Mouse (Mus musculus) heart, embryonic 10.5 days (tissue): ENCODE results near the gene Nt5c3b. TPM values are rescaled to one million over a fixed set of nuclear protein-coding genes. Genes with fewer than 3 reads are reported as not detected.
A peak's percentile ranks its signal among the peaks of the same experiment; 100 is the strongest.

Experiments
- DNase-seq: peaks from one replicate; pipeline ENCODE4 v3.0.0-alpha.2; 2017; ENCODE audit warnings: low spot score
- H3K27ac ChIP-seq: fragments of 300-500 bp; sonication (generic); 2 replicates; pipeline ENCODE4 v1.5.1; 2016; ENCODE audit warnings: mild to moderate bottlenecking
- H3K27me3 ChIP-seq: fragments of 300-500 bp; sonication (generic); 2 replicates; pipeline ENCODE4 v1.6.1; 2016; ENCODE audit warnings: mild to moderate bottlenecking; ENCODE audit not compliant: poor library complexity, insufficient read depth, severe bottlenecking
- H3K36me3 ChIP-seq: fragments of 300-500 bp; sonication (generic); 2 replicates; pipeline ENCODE4 v1.6.1; 2016; ENCODE audit warnings: mild to moderate bottlenecking, moderate library complexity
- H3K4me1 ChIP-seq: fragments of 300-500 bp; sonication (generic); 2 replicates; pipeline ENCODE4 v1.6.1; 2016; ENCODE audit warnings: mild to moderate bottlenecking
- H3K4me3 ChIP-seq: fragments of 300-500 bp; sonication (generic); 2 replicates; pipeline ENCODE4 v1.5.1; 2016; ENCODE audit warnings: mild to moderate bottlenecking, moderate library complexity
- H3K9me3 ChIP-seq: fragments of 300-500 bp; sonication (generic); 2 replicates; pipeline ENCODE4 v1.6.1; 2016; ENCODE audit warnings: mild to moderate bottlenecking, moderate library complexity
- WGBS: fragments of 180-500 bp; shearing (Covaris S2); methylation state at CpG from one replicate; pipeline ENCODE4 v1.1.7; 2016; 5-methylcytosine and 5-hydroxymethylcytosine counted together
- polyA plus RNA-seq: library from polyadenylated mRNA; unstranded; fragments of >200 nt; fragmentation: Nextera tagmentation; extraction: Ambion mirVana; gene quantifications from 2 replicates; pipeline ENCODE4 v1.2.1, GENCODE M21; 2016

Gene Nt5c3b
- polyA plus RNA-seq, 1 experiment from 2014 or later, result 128 TPM

DNA sequence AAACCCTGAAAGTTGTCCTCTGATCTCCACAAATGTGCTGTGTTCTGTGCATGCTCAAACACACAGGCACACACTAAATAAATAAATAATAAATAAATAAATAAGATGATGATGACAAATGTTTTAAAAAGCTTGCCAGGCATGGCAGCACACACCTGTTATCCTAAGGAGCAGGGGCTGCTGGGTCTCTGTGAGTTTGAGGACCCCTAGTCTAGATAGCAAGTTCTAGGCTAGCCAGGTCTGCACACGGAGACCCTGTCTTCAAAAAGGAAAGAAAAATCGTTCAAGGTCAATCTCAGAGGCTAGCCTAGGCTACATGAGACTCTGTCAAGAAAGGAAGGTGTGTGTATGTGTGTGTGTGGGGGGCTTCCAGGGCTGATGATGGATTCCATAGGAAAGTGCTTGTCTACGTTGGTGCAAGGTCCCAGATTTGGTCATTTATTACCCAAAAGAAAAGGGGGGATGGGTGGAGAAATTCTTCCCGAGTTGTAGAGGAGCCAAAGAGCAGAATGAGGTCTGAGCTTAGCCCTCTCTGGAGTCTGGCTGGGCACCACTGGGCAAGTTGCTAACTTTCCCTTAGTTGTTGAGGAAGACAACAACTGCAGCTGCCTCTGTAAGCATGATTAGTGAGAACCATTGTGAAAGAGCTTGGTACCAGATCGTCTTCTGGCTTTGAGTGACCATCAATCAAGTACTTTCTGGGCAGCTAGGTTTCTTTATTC is 47.1 kb downstream of the Nt5c3b start:
- Histone ChIP-seq H3K4me1 (peaks cover 90% of the 10 kb centered on the region), H3K9me3 (no peaks in the 10 kb centered on the region), H3K4me3 (peak overlapping the region; percentile 87), H3K27ac (peak overlapping the region; percentile 92), H3K36me3 (peaks cover 16% of the 10 kb centered on the region), H3K27me3 (no peaks in the 10 kb centered on the region)
- WGBS, result 62% methylated on average over 5 of the region's 5 CpGs
- no peak for DNase-seq

DNA sequence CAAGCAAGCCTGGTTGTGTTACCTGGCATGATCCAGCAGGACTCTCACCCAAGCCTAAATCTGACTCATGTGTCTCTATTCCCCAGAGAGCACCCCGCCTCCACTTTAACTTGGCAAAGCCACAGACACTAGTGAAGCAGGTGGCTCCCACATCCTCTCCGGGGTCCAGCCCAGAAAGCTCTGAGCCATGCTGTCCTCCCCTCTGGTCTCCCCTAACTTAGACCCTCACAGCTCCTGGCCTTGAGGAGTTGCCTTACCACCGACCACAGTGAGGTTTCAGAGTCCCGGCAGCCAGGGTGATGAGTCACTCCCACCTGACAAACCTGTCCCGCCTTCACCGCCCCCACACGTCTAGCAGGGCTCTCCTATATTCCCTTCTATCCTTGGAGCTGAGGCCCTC is 47.9 kb downstream of the Nt5c3b start:
- 59% methylated on average over 7 of the region's 7 CpGs for WGBS
- H3K4me3 ChIP-seq, result no peak overlapping the region
- no peaks in the 10 kb centered on the region for H3K27me3 ChIP-seq
- peak overlapping the region; percentile 31; the same call in 1 of the 2 replicates for H3K27ac ChIP-seq
- peaks cover 16% of the 10 kb centered on the region for H3K36me3 ChIP-seq
- DNase-seq, result no peak
- H3K4me1 ChIP-seq, result peaks cover 93% of the 10 kb centered on the region
- H3K9me3 ChIP-seq, result no peaks in the 10 kb centered on the region

DNA sequence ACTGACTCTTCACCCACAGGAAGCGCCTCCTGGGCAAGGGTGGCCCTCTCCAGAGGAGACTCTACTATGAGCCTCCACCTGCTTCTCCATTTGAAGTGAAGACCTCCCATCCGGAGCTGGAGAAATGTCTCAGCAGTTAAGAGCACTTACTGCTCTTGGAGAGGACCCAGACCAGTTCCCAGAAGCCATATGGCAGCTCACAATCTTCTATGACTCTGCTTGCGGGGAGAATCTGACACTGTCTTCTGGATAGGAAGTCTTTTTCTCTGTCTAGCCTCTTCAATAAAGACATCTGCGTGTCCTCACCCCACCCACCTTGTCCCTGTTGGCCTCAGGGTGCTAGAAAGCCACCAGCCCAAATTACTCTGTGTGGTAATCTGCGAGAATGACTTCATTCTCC is 48.6 kb downstream of the Nt5c3b start:
- H3K9me3 ChIP-seq, result no peaks in the 10 kb centered on the region
- peak overlapping the region; percentile 31; the same call in 1 of the 2 replicates for H3K27ac ChIP-seq
- DNase-seq, result no peak
- peaks cover 96% of the 10 kb centered on the region for H3K4me1 ChIP-seq
- 0 out of 2 replicates have a peak overlapping the region, but pooled peaks have one; percentile 1 for H3K4me3 ChIP-seq
- no peaks in the 10 kb centered on the region for H3K27me3 ChIP-seq
- 77% methylated on average over 5 of the region's 5 CpGs for WGBS
- H3K36me3 ChIP-seq, result peaks cover 16% of the 10 kb centered on the region

DNA sequence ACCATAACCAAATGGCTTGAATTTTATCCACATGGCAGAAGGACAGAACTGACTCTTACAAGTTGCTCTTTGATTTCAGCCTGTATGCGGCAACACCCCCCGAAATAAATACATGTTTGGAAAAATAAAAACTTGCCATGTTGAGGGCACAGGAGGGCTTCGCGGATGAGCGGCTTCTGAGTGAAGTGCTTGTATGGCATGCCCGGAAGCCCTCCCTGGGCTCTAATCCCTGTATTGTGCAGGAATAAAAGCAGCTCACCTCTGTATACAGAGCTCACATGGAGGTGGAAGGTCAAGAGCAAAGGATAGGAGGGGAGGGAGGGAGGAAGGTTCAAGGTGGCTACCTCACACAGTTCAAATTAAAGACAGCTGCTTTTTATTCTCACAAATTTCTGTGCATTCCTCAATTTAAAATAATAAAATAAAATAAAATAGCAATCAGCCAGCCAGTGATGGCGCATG is 49.7 kb downstream of the Nt5c3b start:
- Histone ChIP-seq H3K4me1 (peaks cover 96% of the 10 kb centered on the region), H3K4me3 (no peak overlapping the region), H3K27ac (no peak overlapping the region), H3K27me3 (no peaks in the 10 kb centered on the region), H3K9me3 (no peaks in the 10 kb centered on the region), H3K36me3 (peaks cover 16% of the 10 kb centered on the region)
- DNase-seq, result no peak
- WGBS, result 91% methylated on average over 7 of the region's 7 CpGs

DNA sequence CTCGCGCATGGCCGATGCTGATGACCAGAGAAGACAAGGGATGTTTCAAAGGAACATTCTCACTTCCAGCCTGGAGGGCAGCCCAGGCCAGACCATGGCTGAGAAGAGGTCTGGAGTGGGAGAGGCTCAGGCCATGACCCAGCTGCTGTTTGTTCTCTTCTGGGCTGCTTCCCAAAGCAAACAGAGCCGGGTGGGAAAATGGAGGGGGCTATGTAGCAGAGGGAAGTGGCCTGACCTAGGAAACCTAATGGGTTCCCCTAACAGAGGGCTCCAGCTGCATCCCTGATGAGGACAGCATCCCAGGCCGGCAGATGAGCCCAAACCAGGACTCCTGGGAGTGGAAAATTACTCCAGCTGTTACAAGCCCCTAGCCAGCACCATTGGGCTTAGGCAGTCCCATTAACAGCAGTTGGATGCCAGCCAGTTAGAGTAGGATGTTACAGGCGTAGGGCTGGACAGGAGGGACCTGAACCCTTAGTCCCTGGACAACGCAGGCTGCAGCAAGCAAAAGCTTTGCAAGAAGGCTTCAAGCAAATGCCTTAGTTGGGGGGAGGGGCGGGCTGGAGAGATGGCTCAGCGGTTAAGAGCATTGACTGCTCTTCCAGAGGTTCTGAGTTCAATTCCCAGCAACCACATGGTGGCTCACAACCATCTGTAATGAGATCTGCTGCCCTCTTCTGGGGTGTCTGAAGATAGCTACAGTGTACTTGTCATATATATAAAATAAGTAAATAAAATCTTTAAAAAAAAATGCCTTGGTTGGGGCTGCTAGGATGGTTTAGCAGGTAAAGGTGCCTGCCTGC is 50.3 kb downstream of the Nt5c3b start:
- Histone ChIP-seq H3K4me3 (peak overlapping the region; percentile 8), H3K9me3 (no peaks in the 10 kb centered on the region), H3K4me1 (peaks cover 98% of the 10 kb centered on the region), H3K27ac (peak overlapping the region; percentile 85), H3K36me3 (peaks cover 20% of the 10 kb centered on the region), H3K27me3 (no peaks in the 10 kb centered on the region)
- no peak for DNase-seq
- 57% methylated on average over 9 of the region's 9 CpGs for WGBS

DNA sequence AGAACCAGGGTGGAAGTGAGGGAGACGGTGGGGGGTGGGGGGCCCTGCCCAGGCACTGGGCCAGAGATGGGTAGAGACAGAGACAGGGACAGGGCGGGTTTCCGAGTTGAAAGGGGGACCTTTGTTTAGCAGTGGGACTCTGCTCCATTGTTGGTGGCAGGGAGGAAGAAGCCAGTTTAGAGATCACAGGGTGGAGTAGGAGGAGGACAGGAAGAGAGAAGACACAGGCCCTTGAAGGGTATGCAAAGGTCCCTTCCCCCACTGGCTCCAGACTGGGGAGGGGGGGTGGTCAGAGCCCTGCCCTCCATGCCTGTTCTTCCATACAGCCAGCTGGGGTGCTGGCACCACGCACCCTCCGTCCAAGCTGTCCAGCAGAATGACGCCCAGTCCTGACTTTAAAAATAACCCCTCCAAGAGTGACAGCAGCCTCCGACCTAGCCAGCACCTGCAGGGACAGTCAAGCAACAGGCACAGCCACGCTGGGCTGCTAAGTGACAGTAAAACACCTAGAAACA is 51.6 kb downstream of the Nt5c3b start:
- peaks cover 33% of the 10 kb centered on the region for H3K36me3 ChIP-seq
- H3K9me3 ChIP-seq, result no peaks in the 10 kb centered on the region
- H3K27me3 ChIP-seq, result no peaks in the 10 kb centered on the region
- H3K27ac ChIP-seq, result peak overlapping the region; percentile 85
- peak overlapping the region; percentile 8 for H3K4me3 ChIP-seq
- 22% methylated on average over 8 of the region's 8 CpGs for WGBS
- H3K4me1 ChIP-seq, result peaks cover 92% of the 10 kb centered on the region
- no peak for DNase-seq

DNA sequence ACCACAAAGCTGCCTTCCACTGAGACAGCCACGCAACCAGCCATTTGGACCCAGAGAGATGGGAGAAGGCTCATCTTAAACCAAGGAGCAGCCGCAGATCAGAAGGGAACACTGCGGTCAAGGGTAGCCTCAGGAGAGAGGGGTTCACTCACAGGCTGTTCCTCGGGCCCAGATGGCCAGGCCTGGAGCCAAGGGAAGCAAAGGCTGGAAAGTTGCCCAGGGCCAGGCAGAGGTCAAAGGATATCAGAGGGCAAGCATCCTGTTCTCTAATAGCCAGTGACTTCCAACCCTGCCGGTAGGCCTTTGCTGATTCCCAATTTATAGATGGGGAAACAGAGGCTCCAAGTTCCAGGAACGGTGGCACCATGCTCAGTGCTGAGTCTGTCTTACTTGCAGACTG is 53.0 kb downstream of the Nt5c3b start:
- peak overlapping the region; percentile 29 for H3K4me3 ChIP-seq
- no peaks in the 10 kb centered on the region for H3K27me3 ChIP-seq
- peak overlapping the region; percentile 85 for H3K27ac ChIP-seq
- no peaks in the 10 kb centered on the region for H3K9me3 ChIP-seq
- H3K36me3 ChIP-seq, result peaks cover 42% of the 10 kb centered on the region
- no peak for DNase-seq
- peaks cover 80% of the 10 kb centered on the region for H3K4me1 ChIP-seq
- WGBS, result 53% methylated on average over 6 of the region's 6 CpGs

DNA sequence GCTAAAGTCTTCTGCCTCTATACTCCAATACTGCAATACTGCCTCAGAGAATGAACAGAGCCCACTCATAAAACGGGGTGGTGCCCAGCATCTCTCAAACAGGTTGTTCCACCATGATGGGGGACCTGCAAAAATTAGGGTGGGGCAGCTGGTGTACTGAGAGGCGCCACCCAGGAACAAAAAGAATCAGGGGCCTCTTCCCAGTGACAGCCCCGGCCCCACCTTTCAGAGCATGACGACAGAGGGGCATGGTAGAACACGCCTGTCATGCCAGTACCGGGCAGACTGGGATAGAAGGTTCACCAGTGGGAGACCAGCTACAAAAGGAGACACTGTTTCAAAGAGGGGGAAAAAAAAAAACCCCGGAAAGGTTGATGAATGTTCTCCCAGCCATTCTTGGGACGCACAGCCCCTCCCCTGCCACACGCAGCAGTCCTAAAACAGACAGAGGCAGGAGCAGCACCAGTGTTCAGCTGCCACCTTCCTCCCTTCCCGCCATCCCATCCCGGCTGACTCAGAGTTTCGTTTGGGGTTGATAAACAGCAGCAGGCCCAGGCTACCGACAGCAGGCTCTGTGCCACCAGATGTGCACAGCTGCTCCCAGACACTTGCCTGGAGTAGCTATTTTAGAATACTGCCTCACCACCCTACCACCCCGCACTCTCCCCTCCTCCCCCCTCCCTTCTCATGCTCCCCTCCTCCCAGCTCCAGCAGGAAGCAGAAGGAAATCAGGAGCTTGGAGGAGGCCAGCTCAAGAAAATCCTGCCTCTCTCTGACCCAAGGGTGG is 53.8 kb downstream of the Nt5c3b start:
- peak; percentile 92 for DNase-seq
- Histone ChIP-seq H3K36me3 (peaks cover 44% of the 10 kb centered on the region), H3K27ac (peak overlapping the region; percentile 85), H3K9me3 (no peaks in the 10 kb centered on the region), H3K4me1 (peaks cover 72% of the 10 kb centered on the region), H3K4me3 (peak overlapping the region; percentile 29), H3K27me3 (no peaks in the 10 kb centered on the region)
- 36% methylated on average over 14 of the region's 14 CpGs for WGBS

DNA sequence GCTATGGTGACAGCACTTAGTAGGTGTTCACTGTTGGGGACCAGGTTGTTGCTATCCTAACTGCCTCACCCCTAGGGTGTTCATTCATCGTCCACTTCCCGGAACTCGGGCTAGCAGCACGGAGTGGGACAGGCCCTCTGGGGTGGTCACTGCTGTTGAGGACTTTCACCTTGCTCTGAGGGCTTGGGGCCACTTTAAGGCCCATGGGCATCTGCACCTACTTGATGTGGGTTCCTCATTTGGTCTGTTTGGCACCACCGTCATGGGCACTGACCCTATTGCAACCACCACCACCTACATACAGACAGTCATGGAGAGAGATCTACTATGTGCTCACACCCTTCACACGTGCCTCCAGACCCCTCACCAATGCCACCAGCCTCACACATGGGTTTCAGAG is 54.5 kb downstream of the Nt5c3b start:
- H3K27me3 ChIP-seq, result no peaks in the 10 kb centered on the region
- peaks cover 66% of the 10 kb centered on the region for H3K4me1 ChIP-seq
- H3K36me3 ChIP-seq, result peaks cover 46% of the 10 kb centered on the region
- 87% methylated on average over 6 of the region's 6 CpGs for WGBS
- H3K27ac ChIP-seq, result peak overlapping the region; percentile 85; the same call in 1 of the 2 replicates
- H3K4me3 ChIP-seq, result no peak overlapping the region
- no peak for DNase-seq
- no peaks in the 10 kb centered on the region for H3K9me3 ChIP-seq

DNA sequence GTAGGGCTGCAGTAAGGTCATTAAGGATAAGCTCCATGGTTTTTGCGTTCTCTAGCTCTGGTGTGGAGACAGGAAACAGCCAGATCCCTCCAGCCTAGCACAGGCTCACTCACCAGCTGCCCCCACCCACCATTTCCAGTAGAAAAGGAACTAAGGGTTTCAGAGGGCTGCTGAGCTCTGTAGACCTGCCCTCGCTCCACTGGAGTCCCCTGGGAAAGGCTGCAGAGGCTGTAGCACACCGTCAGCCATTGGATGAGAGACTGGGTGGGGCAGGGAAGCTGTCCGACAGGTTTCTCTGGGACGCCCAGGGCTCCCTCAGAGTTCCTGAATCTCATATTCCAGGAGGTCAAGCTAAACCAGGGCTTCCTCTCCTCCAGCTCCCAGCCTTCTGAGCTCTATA is 55.0 kb downstream of the Nt5c3b start:
- Histone ChIP-seq H3K27ac (peak overlapping the region; percentile 85), H3K9me3 (no peaks in the 10 kb centered on the region), H3K36me3 (peaks cover 52% of the 10 kb centered on the region), H3K27me3 (no peaks in the 10 kb centered on the region), H3K4me1 (peaks cover 61% of the 10 kb centered on the region), H3K4me3 (no peak overlapping the region)
- no peak for DNase-seq
- 51% methylated on average over 5 of the region's 5 CpGs for WGBS

DNA sequence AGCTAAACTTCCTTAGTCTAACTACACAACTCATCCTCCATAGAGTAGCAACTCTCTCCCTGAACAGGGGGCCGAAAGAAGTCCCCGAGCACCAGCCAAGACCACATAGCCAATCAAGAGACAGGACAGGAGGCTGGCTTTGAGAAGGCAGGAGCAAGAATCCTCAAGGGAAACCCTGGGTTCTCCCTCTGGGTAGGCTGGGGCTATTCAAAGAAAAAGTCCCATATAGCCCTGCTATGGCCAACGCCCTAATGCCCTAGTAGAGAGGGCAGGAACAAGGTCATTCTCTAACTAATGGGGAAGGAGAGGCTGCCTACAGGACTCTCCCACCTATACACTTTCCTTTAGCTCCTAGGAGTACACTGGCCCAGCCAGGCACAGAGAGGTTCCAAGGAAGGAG is 56.6 kb downstream of the Nt5c3b start:
- no peaks in the 10 kb centered on the region for H3K9me3 ChIP-seq
- peak overlapping the region; percentile 13; the same call in 1 of the 2 replicates for H3K27ac ChIP-seq
- WGBS, result 85% methylated on average over 3 of the region's 3 CpGs
- no peak for DNase-seq
- H3K4me3 ChIP-seq, result no peak overlapping the region
- H3K4me1 ChIP-seq, result peaks cover 46% of the 10 kb centered on the region
- H3K27me3 ChIP-seq, result no peaks in the 10 kb centered on the region
- H3K36me3 ChIP-seq, result peaks cover 66% of the 10 kb centered on the region

DNA sequence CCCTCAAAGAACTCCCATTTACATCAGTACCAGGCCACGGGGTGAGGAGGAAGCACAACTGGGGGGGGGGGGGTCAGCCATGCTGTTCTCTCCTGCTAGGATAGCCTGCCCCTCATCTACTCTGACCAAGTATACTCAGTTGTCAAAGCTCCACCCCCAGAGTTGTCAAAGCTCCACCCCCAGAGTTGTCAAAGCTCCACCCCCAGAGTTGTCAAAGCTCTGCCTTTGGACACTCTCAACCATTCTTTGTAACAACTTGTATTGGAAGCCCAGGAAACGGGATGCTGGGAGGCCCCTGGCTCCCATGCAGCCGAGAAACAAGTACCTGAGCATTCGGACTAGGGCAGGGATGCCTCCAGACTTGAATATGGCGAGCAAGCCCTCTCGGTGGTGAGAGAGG is 58.9 kb downstream of the Nt5c3b start:
- peaks cover 88% of the 10 kb centered on the region for H3K36me3 ChIP-seq
- no peak overlapping the region for H3K27ac ChIP-seq
- 76% methylated on average over 6 of the region's 6 CpGs for WGBS
- H3K27me3 ChIP-seq, result no peaks in the 10 kb centered on the region
- peaks cover 23% of the 10 kb centered on the region for H3K4me1 ChIP-seq
- no peak for DNase-seq
- H3K9me3 ChIP-seq, result no peaks in the 10 kb centered on the region
- no peak overlapping the region for H3K4me3 ChIP-seq
